Mouse (Mus musculus) c-Kit-positive CD71-positive TER-119-negative erythroid progenitor cells, embryonic 14.5 days (primary cell): Measurements from ENCODE around the gene Kcnk5.
A peak's percentile ranks its signal among the peaks of the same experiment; 100 is the strongest.

Experiments used
- DNase-seq: peaks from one replicate; pipeline ENCODE4 v3.0.0-alpha.2; 2013; ENCODE audit warnings: low read depth

Gene Kcnk5

DNA sequence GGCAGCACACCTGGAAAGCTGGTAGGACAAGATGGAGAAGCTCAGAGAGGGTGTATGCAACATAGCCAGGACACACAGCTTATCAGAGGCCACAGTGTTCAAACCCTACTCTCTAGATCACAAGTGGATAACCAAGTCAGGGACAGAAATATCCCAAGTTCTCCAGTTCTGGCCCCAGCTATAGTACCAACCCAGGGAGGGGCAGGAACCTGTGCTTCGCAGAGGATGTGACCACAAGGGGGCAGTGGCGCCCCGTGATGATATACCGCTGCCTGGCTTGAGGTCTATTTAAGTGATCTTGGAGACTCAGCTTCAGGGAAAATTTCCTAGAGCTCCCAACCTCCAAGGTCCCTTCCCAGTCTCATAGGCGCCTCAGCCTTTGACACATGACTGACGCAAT lies 67.6 kb downstream of the Kcnk5 start:
- peak; percentile 53 for DNase-seq

DNA sequence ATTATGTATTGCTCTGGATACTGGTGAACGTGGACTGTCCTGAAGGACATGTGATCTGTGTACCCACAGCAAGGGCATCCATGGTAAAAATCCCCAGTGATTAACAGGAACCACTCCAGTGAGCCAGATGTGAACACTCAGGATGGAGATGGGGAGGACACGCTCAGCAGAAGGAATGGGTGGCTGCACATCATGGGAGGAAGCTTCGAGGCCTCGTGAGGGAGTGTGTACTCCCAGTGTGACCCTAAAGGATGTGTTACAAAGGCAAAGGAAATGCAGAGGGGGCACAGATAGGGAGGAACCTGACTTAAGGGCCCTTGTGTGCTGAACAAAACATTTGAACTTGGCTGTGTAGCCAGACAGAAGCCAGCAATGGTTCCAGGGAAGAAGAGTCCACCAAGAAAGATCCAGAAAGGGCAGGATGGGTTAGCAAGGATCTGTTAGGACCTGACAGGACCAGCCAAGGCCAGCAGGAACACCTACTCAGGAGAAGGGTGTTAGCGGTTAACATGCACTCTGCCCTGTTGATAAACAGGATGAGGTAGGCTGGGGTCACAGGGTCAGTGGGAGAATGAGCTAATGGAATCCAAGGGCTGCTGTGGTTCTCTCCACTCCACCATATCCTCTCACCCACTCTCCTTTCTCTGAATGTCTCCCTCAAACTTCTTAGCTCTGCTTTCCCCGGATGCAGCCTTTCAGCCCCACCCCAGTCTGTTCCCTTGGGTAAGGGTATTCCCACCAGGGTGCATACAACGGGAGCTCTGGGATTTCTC lies 68.2 kb downstream of the Kcnk5 start:
- DNase-seq, result no peak

DNA sequence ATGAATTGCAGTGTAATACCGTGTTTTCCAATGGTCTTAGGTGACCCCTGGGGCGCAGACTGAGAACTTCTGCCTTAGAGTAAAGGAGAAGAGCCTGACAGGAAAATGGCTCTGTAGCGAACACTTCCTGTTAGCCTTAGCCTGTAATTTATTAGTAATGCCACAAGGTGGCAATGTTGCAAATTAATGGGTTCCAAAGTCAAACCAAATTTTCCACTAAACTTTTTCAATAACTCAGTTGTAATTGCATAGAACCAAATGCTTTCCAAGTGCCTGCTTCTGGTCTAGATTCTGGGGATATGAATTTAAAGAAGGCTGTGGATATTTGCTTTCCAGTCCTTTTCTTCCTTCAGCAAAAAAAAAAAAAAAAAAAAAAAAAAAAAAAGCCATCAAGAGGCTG lies 69.4 kb downstream of the Kcnk5 start:
- DNase-seq, result no peak

DNA sequence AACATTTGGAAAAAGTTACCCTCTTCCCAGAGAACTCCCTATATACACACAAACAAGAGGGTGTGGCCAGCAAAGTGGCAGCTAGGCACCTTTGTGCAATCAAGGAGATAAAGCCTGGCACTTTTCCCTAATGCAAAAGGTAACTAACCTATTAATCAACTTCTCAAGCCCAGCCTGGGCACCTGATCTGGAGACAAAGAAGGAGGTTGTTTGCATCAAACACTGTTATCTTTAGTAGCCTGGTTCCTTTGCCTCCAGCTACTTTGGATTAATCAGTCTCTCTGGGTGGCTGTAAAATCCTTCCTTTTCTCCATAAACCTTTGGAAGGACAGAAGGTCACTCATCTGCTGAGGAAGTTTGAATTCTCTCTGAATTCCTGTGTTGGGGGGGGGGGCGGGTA lies 70.7 kb downstream of the Kcnk5 start:
- DNase-seq, result no peak

DNA sequence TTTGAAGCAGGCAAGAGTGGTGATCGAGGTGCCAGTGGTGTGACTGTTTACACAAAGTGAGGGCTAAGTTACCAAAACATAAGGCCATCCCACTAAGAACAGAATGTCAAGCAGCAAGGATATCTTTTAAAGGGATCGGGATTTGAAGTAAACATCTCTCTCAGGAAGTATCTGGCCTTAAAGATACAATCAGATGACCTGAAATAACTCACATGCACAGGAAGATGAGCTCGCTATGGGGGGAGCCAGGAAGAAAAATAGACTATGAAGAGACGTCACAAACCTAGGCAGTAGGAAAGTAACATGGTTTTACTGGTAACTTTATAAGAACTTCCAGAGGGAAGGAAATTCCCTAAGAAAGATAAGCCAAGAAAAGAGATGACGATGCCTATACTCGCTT lies 75.3 kb downstream of the Kcnk5 start:
- no peak for DNase-seq

DNA sequence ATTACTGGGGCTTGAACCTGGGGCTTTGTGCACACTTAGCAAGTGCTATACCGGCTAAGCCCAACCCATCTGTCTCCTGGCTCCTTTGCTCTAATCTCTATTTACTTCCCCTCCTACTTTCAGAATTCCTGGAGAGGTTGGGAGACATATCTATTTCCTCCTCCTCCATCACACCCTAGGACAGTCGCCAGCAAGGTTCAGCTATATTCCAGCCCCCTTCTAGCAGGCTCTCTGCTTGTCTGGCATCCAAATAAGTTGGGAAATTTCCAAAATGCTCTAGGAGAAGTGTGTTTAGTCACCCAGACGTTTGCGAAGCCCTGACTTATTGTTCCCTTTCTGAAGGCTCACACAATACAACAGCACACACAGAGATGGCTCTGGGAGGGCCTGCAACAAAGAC lies 78.4 kb downstream of the Kcnk5 start:
- DNase-seq, result no peak

DNA sequence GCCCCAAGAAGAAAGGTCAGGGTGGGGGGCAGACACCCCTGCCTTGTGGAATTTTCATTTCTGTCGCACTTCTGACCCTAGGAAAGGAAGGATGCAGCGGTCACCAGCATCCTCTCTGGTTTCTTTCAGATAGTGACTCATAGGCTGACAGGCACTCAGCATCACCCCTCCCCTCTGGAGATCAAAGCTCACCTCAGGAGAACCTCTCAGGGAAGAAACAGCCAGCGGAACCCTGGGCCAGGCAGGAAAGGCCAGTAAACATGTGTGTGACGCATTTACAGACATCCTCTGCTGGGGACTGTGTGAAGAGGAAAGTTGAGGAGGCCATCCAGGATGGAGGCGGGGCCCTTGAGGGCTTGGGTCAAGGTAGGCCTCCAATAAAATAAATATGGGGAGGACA lies 83.5 kb downstream of the Kcnk5 start:
- no peak for DNase-seq

DNA sequence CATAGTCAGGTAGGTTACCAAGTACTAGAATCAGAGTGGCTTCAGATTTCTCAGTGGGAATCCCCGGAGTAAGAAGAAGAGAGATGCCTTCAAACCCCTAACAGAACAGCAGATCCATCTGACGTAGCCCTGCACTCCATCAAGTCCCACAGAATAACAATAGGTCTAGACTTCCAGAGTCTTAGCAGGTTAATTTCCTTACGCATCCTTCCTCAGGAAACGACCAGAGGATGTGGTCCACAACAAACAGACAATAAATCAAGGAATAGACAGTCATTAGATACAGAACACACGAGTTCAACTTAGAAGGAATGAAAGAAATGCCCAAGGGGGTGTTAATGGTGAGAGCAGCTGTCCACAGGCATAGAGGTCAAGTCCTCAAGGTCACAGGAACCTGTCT lies 86.7 kb downstream of the Kcnk5 start:
- no peak for DNase-seq

DNA sequence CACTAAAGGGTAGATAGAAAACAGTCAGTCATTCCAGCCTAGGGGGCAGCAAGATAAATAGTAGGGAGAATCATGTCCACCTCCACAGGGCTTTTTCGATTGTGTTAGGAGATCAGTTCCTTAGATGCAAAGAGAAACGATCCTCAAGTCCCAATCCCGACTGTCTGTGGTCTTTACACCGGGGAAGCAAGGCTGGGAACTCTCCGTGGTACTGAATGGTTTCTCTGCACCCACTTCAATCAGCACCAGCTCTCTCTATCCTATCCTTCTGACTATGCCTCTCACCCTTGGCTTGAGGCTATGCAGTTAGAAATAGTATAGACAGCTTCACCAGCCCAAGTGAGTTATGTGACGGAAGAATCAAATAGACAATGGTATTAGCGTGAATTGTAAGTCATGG lies 88.1 kb downstream of the Kcnk5 start:
- DNase-seq, result no peak
